Mouse (Mus musculus): ENCODE data around the gene Mill1. TPM values are rescaled to one million over a fixed set of nuclear protein-coding genes. Genes with fewer than 3 reads are reported as not detected.
"Not testable (repeated sequence)": the region's sequence is repeated elsewhere in the genome, so short reads cannot be mapped to it uniquely, and the experiment has no call there.

Mill1 gene
- total RNA-seq (2022) = not detected

- no peak for DNase-seq
Observed at GRCm38 (mm10) chr7:18245047-18245446, at the start of gene Mill1. Mill1 (plus strand) TSS chr7:18245347.

GRCm38 (mm10) chr7:18210938-18211337, 34.2 kb upstream of the Mill1 start:
- no peak for DNase-seq

GRCm38 (mm10) chr7:18214699-18215098, 30.4 kb upstream of the Mill1 start:
- no peak for DNase-seq

GRCm38 (mm10) chr7:18238561-18238960, 6.6 kb upstream of the Mill1 start:
- no peak for DNase-seq

- DNase-seq = no peak
Observed at GRCm38 (mm10) chr7:18241217-18241616, 3.9 kb upstream of the Mill1 start.

GRCm38 (mm10) chr7:18243959-18244573, 1.1 kb upstream of the Mill1 start:
- not testable (repeated sequence) for DNase-seq

- DNase-seq = no peak
Observed at GRCm38 (mm10) chr7:18260219-18260618, 15.1 kb downstream of the Mill1 start.

- no peak for DNase-seq
Observed at GRCm38 (mm10) chr7:18265089-18265488, 19.9 kb downstream of the Mill1 start.

Other genes starting within 250 kb of the Mill1 start
- gene Ceacam13, start 235.5 kb upstream of the Mill1 start, total RNA-seq (2022) = not detected
- gene Ceacam12, start 179.4 kb upstream of the Mill1 start, total RNA-seq (2022) = not detected
- gene Igfl3, start 68.9 kb upstream of the Mill1 start, total RNA-seq (2022) = not detected
- not detected for gene Psg18, start 109.7 kb downstream of the Mill1 start, total RNA-seq (2022)
- gene Psg28, start 186.7 kb downstream of the Mill1 start, total RNA-seq (2022) = not detected
- gene Psg26, start 238.8 kb downstream of the Mill1 start, total RNA-seq (2022) = not detected

Data from adrenal gland, adult 8-10 months (tissue).